Mouse (Mus musculus) bone marrow macrophage, adult 2 months (primary cell): ENCODE results near the gene Slc16a6. TPM values are rescaled to one million over a fixed set of nuclear protein-coding genes. Genes with fewer than 3 reads are reported as not detected.

ENCODE experiments used
- H3K27ac ChIP-seq: 2 replicates; pipeline ENCODE4 v1.5.1; 2012; ENCODE audit warnings: low read depth, low read length; ENCODE audit not compliant: insufficient read depth
- H3K4me1 ChIP-seq: 2 replicates; pipeline ENCODE4 v1.6.1; 2012; ENCODE audit warnings: low read length; ENCODE audit not compliant: control insufficient read depth, insufficient read depth
- H3K4me3 ChIP-seq: 2 replicates; pipeline ENCODE4 v1.5.1; 2012; ENCODE audit warnings: mild to moderate bottlenecking, low read length, moderate library complexity; ENCODE audit not compliant: insufficient read depth
- CTCF ChIP-seq: IDR thresholded peaks from 2 replicates; pipeline ENCODE4 v1.5.1; 2012; ENCODE audit warnings: low read depth, mild to moderate bottlenecking, low read length, moderate library complexity
- POLR2A ChIP-seq: IDR thresholded peaks from 2 replicates; pipeline ENCODE4 v1.6.1; 2012; ENCODE audit warnings: mild to moderate bottlenecking, low read depth, low read length, borderline replicate concordance
- polyA plus RNA-seq: library from polyadenylated mRNA; stranded (reverse); fragments of >200 nt; gene quantifications from 2 replicates; pipeline ENCODE4 v1.2.4, GENCODE M21; 2012; ENCODE audit not compliant: missing spikeins, insufficient read depth, insufficient read length

Gene Slc16a6
- polyA plus RNA-seq, 1 experiment: 32.6 TPM

- Histone ChIP-seq H3K27ac (peak overlapping the region; percentile 79), H3K4me3 (no peak overlapping the region), H3K4me1 (peaks cover 50% of the 10 kb centered on the region)
- TF ChIP-seq CTCF (no peak), POLR2A (no peak)
Measured at GRCm38 (mm10) chr11:109419461-109419860, 53.9 kb downstream of the Slc16a6 start.

GRCm38 (mm10) chr11:109417472-109418040 is 55.8 kb downstream of the Slc16a6 start:
- H3K27ac ChIP-seq: peak overlapping the region; percentile 93
- peaks cover 61% of the 10 kb centered on the region for H3K4me1 ChIP-seq
- TF ChIP-seq POLR2A: no peak
- H3K4me3 ChIP-seq: peak overlapping the region; percentile 19

GRCm38 (mm10) chr11:109416709-109417420 is 56.5 kb downstream of the Slc16a6 start:
- H3K27ac ChIP-seq: peak overlapping the region; percentile 67
- H3K4me3 ChIP-seq: no peak overlapping the region
- TF ChIP-seq CTCF (no peak), POLR2A (no peak)
- H3K4me1 ChIP-seq: peaks cover 63% of the 10 kb centered on the region

- TF ChIP-seq CTCF (no peak), POLR2A (no peak)
- peaks cover 67% of the 10 kb centered on the region for H3K4me1 ChIP-seq
- H3K4me3 ChIP-seq: no peak overlapping the region
- H3K27ac ChIP-seq: 0 out of 2 replicates have a peak overlapping the region, but pooled peaks have one; percentile 2
Measured at GRCm38 (mm10) chr11:109414802-109415201, 58.6 kb downstream of the Slc16a6 start.

GRCm38 (mm10) chr11:109413617-109414016 is 59.8 kb downstream of the Slc16a6 start, which contains the start of gene 9930022D16Rik:
9930022D16Rik (plus strand) TSS chr11:109413917.
- H3K4me3 ChIP-seq: no peak within 1 kb of the TSS
- TF ChIP-seq POLR2A (no peak), CTCF (no peak)
- H3K4me1 ChIP-seq: peaks cover 61% of the 10 kb centered on the region
- peak within 1 kb of the TSS; percentile 54 for H3K27ac ChIP-seq

- Histone ChIP-seq H3K27ac (no peak overlapping the region), H3K4me1 (peaks cover 39% of the 10 kb centered on the region), H3K4me3 (no peak overlapping the region)
- TF ChIP-seq POLR2A: no peak
- no peak for TF ChIP-seq CTCF
Measured at GRCm38 (mm10) chr11:109410197-109410980, 63.0 kb downstream of the Slc16a6 start.

GRCm38 (mm10) chr11:109406431-109406830 is 67.0 kb downstream of the Slc16a6 start:
- Histone ChIP-seq H3K4me1 (peaks cover 14% of the 10 kb centered on the region), H3K27ac (no peak overlapping the region), H3K4me3 (no peak overlapping the region)
- TF ChIP-seq CTCF (no peak), POLR2A (no peak)

Other genes starting within 250 kb of the Slc16a6 start
- gene Rgs9, start 175.5 kb downstream of the Slc16a6 start, polyA plus RNA-seq: not detected in 2 replicates
- gene Gna13, start 110.8 kb downstream of the Slc16a6 start, polyA plus RNA-seq: 77.0 and 84.9 TPM in 2 replicates
- gene 9930022D16Rik, start 59.7 kb downstream of the Slc16a6 start, polyA plus RNA-seq: 0.40 and 0.49 TPM in 2 replicates
- 32.5 and 35.5 TPM in 2 replicates for gene Amz2, start 47.7 kb downstream of the Slc16a6 start, polyA plus RNA-seq
- 3.7 and 4.4 TPM in 2 replicates for gene Arsg, start 224 bp downstream of the Slc16a6 start, polyA plus RNA-seq
- 17.2 and 21.3 TPM in 2 replicates for gene Wipi1, start 138.4 kb upstream of the Slc16a6 start, polyA plus RNA-seq
- gene Prkar1a, start 175.8 kb upstream of the Slc16a6 start, polyA plus RNA-seq: 164 and 173 TPM in 2 replicates
- 0.31 and 0.48 TPM in 2 replicates for gene Fam20a, start 248.7 kb upstream of the Slc16a6 start, polyA plus RNA-seq